Mouse (Mus musculus): ENCODE measurements at regions not wholly inside any gene's neighbourhood (a gene's known extent, or its start where the extent isn't known, plus 50 kb on each side); places are given as distances from the start of the nearest gene placed in this dataset.

DNA sequence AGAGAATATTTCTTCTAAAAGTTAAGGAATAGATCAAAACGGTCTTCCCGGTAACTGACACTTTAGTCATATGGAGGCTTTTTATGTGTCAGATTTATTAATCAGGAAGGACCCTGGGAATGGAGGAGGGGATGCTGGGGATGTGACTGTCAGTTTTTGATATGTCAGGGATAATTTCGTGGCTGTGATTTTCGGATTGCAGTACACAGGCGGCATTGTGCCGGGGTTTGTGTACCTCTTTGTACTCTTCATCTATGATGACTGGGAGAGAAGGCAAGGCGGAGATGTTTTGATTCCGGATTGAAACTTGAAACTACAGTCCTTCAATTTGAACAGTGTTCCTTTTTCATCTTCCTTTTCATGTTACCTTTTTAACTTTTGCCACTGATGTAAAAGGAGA is 344.2 kb downstream of the Mdfic start:
- H3K36me3 ChIP-seq (ENCODE audit: insufficient read depth, low read length) = no peaks in the 10 kb centered on the region
- no peaks in the 10 kb centered on the region for H3K4me1 ChIP-seq (replicated peaks; ENCODE audit: insufficient read depth, low read length)
- DNase-seq (ENCODE audit: low spot score) (no peak), ATAC-seq (replicated peaks; ENCODE audit: low FRiP score, low read depth) (no peak)
- H3K4me2 ChIP-seq (ENCODE audit: low read length) = no peak overlapping the region
- no peaks in the 10 kb centered on the region for H3K27me3 ChIP-seq (ENCODE audit: insufficient read depth, low read length)
- no peaks in the 10 kb centered on the region for H3K9me3 ChIP-seq (replicated peaks; ENCODE audit: low read length)
- H3K4me3 ChIP-seq (replicated peaks; ENCODE audit: low read depth, low read length) = no peak overlapping the region
- H3K9ac ChIP-seq (ENCODE audit: low read depth, low read length) = no peak overlapping the region
- 80% methylated on average over 8 of the region's 8 CpGs for WGBS
- H3K27ac ChIP-seq = no peak overlapping the region
- TF ChIP-seq CTCF (IDR thresholded peaks at IDR 0.05; ENCODE audit: low read depth) = no peak

GRCm38 (mm10) chr6:16065121-16065520 is 344.7 kb downstream of the Mdfic start:
- no peaks in the 10 kb centered on the region for H3K4me1 ChIP-seq (replicated peaks; ENCODE audit: insufficient read depth, low read length)
- no peak overlapping the region for H3K4me3 ChIP-seq (replicated peaks; ENCODE audit: low read depth, low read length)
- ATAC-seq (replicated peaks; ENCODE audit: low FRiP score, low read depth) (no peak), DNase-seq (ENCODE audit: low spot score) (peak; percentile 10)
- no peak overlapping the region for H3K27ac ChIP-seq
- no peaks in the 10 kb centered on the region for H3K36me3 ChIP-seq (ENCODE audit: insufficient read depth, low read length)
- no peak overlapping the region for H3K4me2 ChIP-seq (ENCODE audit: low read length)
- WGBS = 71% methylated on average over 5 of the region's 5 CpGs
- no peak for TF ChIP-seq CTCF (IDR thresholded peaks at IDR 0.05; ENCODE audit: low read depth)
- no peaks in the 10 kb centered on the region for H3K27me3 ChIP-seq (ENCODE audit: insufficient read depth, low read length)
- no peak overlapping the region for H3K9ac ChIP-seq (ENCODE audit: low read depth, low read length)
- H3K9me3 ChIP-seq (replicated peaks; ENCODE audit: low read length) = no peaks in the 10 kb centered on the region

GRCm38 (mm10) chr6:16076266-16076665 is 355.8 kb downstream of the Mdfic start:
- no peak for TF ChIP-seq CTCF (IDR thresholded peaks at IDR 0.05; ENCODE audit: low read depth)

DNA sequence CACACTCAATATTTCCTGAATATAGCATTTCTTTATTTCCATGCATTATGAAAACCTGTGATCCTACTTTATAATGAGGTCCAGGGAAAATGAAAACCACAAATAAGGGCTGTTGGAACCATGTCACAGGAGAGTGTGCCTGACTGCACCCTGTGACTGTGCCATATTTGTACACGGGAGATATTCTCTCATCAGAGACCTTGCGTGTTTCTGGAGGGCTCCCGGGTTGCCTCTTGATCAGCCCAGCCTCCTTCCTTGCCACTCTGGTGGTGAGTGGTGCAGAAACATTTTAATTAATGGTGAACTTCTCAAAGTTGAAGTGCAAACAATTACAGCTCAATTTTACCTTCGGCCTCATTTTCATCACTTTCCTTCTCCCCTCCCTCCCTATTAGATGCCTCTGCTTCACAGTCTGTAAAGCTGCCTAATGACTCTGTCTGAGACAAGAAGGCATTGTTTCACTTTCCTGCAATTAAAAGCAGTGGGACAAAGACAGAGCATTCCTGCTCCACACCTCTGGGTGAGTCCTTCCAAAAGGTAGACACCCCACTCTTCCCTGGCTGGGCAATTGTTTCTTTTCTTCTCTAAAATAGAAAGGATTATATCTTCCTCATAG is 356.8 kb downstream of the Mdfic start:
- 49% methylated on average over 4 of the region's 4 CpGs for WGBS
- ATAC-seq (replicated peaks; ENCODE audit: low FRiP score, low read depth) = no peak
- Histone ChIP-seq H3K4me3 (replicated peaks; ENCODE audit: low read depth, low read length) (no peak overlapping the region), H3K9me3 (replicated peaks; ENCODE audit: low read length) (no peaks in the 10 kb centered on the region), H3K27ac (no peak overlapping the region), H3K27me3 (ENCODE audit: insufficient read depth, low read length) (no peaks in the 10 kb centered on the region), H3K4me2 (ENCODE audit: low read length) (no peak overlapping the region), H3K4me1 (replicated peaks; ENCODE audit: insufficient read depth, low read length) (no peaks in the 10 kb centered on the region), H3K36me3 (ENCODE audit: insufficient read depth, low read length) (no peaks in the 10 kb centered on the region), H3K9ac (ENCODE audit: low read depth, low read length) (no peak overlapping the region)
- no peak for DNase-seq (ENCODE audit: low spot score)
- no peak for TF ChIP-seq CTCF (IDR thresholded peaks at IDR 0.05; ENCODE audit: low read depth)

More at GRCm38 (mm10) chr6:16076266-16076665, 355.8 kb downstream of the Mdfic start:
- no peak overlapping the region for H3K4me2 ChIP-seq (ENCODE audit: low read length)
- no peak overlapping the region for H3K4me3 ChIP-seq (replicated peaks; ENCODE audit: low read depth, low read length)
- H3K27ac ChIP-seq = no peak overlapping the region
- ATAC-seq (replicated peaks; ENCODE audit: low FRiP score, low read depth) (no peak), DNase-seq (ENCODE audit: low spot score) (no peak)
- H3K9me3 ChIP-seq (replicated peaks; ENCODE audit: low read length) = no peaks in the 10 kb centered on the region
- H3K27me3 ChIP-seq (ENCODE audit: insufficient read depth, low read length) = no peaks in the 10 kb centered on the region
- no peaks in the 10 kb centered on the region for H3K36me3 ChIP-seq (ENCODE audit: insufficient read depth, low read length)
- no peaks in the 10 kb centered on the region for H3K4me1 ChIP-seq (replicated peaks; ENCODE audit: insufficient read depth, low read length)
- no peak overlapping the region for H3K9ac ChIP-seq (ENCODE audit: low read depth, low read length)
- 93% methylated on average over 2 of the region's 2 CpGs for WGBS

DNA sequence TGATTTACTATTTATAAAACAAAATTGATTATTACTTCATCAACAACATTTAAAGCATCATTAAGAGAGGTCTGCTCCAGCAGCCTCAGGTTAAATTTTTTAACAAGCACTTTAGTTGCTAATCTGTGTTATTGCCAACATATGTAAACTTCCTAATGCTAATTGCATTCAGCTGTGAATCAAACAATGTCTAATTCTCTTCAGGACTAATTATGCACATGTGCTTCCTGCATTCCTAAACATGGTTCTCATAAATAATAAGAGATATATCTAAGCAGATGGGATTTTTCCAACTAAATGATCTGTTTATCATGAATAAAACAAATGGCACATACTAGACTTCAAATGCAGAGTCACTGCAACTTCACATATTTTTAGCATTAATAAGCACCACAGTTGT is 357.5 kb downstream of the Mdfic start:
- ATAC-seq (replicated peaks; ENCODE audit: low FRiP score, low read depth) (no peak), DNase-seq (ENCODE audit: low spot score) (peak; percentile 2)
- H3K27me3 ChIP-seq (ENCODE audit: insufficient read depth, low read length) = no peaks in the 10 kb centered on the region
- H3K36me3 ChIP-seq (ENCODE audit: insufficient read depth, low read length) = no peaks in the 10 kb centered on the region
- no peaks in the 10 kb centered on the region for H3K9me3 ChIP-seq (replicated peaks; ENCODE audit: low read length)
- no peak overlapping the region for H3K4me3 ChIP-seq (replicated peaks; ENCODE audit: low read depth, low read length)
- no peak overlapping the region for H3K9ac ChIP-seq (ENCODE audit: low read depth, low read length)
- no peak overlapping the region for H3K27ac ChIP-seq
- no peak overlapping the region for H3K4me2 ChIP-seq (ENCODE audit: low read length)
- no peak for TF ChIP-seq CTCF (IDR thresholded peaks at IDR 0.05; ENCODE audit: low read depth)
- no peaks in the 10 kb centered on the region for H3K4me1 ChIP-seq (replicated peaks; ENCODE audit: insufficient read depth, low read length)

DNA sequence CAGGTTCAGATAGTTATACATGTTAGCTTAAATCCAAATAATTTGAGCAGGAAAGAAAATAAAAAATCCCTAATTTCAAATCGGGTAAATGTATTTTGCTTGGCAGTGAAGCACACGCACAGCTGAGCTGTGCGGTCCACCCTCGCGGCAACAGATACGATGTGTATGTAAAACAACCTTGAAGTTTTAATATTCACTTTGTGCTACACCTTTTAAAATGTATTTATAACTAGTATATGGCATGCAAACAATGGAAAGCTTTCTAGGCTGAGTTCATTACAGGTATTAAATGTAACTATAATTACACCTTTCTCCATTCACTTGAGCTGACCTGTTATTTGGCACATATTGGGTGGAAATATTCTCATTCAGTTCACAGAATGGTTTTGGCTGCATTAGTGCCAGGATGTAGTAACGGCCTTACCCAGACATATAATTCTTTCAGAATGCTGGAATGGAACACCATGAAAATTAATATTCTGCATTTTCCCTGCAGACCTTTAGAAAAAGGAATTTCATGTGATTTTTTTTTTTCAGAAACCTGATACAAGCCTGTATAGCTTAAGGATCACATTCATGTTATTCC is 366.6 kb downstream of the Mdfic start:
- TF ChIP-seq CTCF (IDR thresholded peaks at IDR 0.05; ENCODE audit: low read depth) = no peak
- no peaks in the 10 kb centered on the region for H3K9me3 ChIP-seq (replicated peaks; ENCODE audit: low read length)
- H3K9ac ChIP-seq (ENCODE audit: low read depth, low read length) = no peak overlapping the region
- H3K4me3 ChIP-seq (replicated peaks; ENCODE audit: low read depth, low read length) = no peak overlapping the region
- DNase-seq (ENCODE audit: low spot score) (no peak), ATAC-seq (replicated peaks; ENCODE audit: low FRiP score, low read depth) (no peak)
- WGBS = 78% methylated on average over 7 of the region's 7 CpGs
- no peak overlapping the region for H3K4me2 ChIP-seq (ENCODE audit: low read length)
- H3K27me3 ChIP-seq (ENCODE audit: insufficient read depth, low read length) = no peaks in the 10 kb centered on the region
- H3K4me1 ChIP-seq (replicated peaks; ENCODE audit: insufficient read depth, low read length) = no peaks in the 10 kb centered on the region
- H3K36me3 ChIP-seq (ENCODE audit: insufficient read depth, low read length) = no peaks in the 10 kb centered on the region
- no peak overlapping the region for H3K27ac ChIP-seq

DNA sequence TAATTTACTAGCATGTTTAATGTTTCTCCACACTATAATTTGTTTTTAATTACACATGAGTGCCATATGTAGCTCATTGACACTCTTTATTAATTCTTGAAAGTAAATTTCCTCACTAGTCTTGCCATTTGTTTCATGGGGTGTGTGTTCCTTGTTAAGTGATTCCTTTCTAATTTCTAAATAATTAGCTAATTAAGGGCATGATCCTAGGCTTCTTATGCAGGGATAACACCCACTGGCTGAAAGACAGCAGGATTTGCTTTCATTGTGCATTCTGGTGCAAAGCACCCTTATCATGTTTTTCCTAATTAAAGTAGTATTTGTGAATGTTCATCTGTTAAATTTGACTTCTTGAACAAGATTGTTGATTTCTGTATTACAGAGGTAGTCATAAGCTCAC is 378.3 kb downstream of the Mdfic start:
- no peaks in the 10 kb centered on the region for H3K36me3 ChIP-seq (ENCODE audit: insufficient read depth, low read length)
- no peaks in the 10 kb centered on the region for H3K9me3 ChIP-seq (replicated peaks; ENCODE audit: low read length)
- TF ChIP-seq CTCF (IDR thresholded peaks at IDR 0.05; ENCODE audit: low read depth) = no peak
- no peak for ATAC-seq (replicated peaks; ENCODE audit: low FRiP score, low read depth)
- no peak overlapping the region for H3K27ac ChIP-seq
- no peak overlapping the region for H3K4me2 ChIP-seq (ENCODE audit: low read length)
- H3K27me3 ChIP-seq (ENCODE audit: insufficient read depth, low read length) = no peaks in the 10 kb centered on the region
- DNase-seq (ENCODE audit: low spot score) = no peak
- no peak overlapping the region for H3K4me3 ChIP-seq (replicated peaks; ENCODE audit: low read depth, low read length)
- H3K9ac ChIP-seq (ENCODE audit: low read depth, low read length) = no peak overlapping the region
- no peaks in the 10 kb centered on the region for H3K4me1 ChIP-seq (replicated peaks; ENCODE audit: insufficient read depth, low read length)
